Mouse (Mus musculus) fibroblast of lung, adult 2 months (primary cell): ENCODE results near the gene Nfatc3.

Source experiments
- DNase-seq: peaks from one replicate; pipeline ENCODE4 v3.0.0-alpha.2; 2011; ENCODE audit warnings: low read depth

The Nfatc3 gene

GRCm38 (mm10) chr8:106126055-106126454, 67.4 kb downstream of the Nfatc3 start:
- DNase-seq, result no peak

- no peak for DNase-seq
Observed at GRCm38 (mm10) chr8:106127054-106127453, 68.4 kb downstream of the Nfatc3 start.

DNA sequence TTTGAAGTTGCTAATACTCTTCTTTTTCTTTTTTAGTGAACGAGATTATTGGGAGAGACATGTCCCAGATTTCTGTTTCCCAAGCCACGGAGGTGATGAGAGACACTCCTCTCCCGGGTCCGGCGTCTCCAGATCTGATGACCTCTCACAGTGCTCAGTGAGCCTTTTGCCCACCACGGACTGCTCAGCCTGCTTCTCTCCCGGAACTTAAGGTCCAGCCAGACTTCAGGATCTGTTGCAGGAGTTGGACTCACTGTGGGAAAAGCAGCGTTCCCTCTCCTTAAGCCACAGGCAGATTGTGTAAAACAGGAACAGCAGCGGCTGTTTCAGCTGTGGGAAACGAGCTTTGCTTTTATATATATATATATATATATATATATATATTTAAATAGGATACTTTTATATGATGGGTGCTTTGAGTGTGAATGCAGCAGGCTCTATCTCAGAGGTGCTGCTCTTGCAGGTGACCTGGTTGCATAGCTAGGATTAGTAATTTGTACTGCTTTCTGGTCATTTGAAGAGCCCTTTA, 69.3 kb downstream of the Nfatc3 start:
- no peak for DNase-seq

GRCm38 (mm10) chr8:106129232-106129930, 70.7 kb downstream of the Nfatc3 start:
- no peak for DNase-seq

GRCm38 (mm10) chr8:106129997-106130396, 71.4 kb downstream of the Nfatc3 start:
- DNase-seq, result no peak

- DNase-seq, result no peak
Observed at GRCm38 (mm10) chr8:106130505-106130904, 71.9 kb downstream of the Nfatc3 start.

- DNase-seq, result no peak
Observed at GRCm38 (mm10) chr8:106131021-106131420, 72.4 kb downstream of the Nfatc3 start.

DNA sequence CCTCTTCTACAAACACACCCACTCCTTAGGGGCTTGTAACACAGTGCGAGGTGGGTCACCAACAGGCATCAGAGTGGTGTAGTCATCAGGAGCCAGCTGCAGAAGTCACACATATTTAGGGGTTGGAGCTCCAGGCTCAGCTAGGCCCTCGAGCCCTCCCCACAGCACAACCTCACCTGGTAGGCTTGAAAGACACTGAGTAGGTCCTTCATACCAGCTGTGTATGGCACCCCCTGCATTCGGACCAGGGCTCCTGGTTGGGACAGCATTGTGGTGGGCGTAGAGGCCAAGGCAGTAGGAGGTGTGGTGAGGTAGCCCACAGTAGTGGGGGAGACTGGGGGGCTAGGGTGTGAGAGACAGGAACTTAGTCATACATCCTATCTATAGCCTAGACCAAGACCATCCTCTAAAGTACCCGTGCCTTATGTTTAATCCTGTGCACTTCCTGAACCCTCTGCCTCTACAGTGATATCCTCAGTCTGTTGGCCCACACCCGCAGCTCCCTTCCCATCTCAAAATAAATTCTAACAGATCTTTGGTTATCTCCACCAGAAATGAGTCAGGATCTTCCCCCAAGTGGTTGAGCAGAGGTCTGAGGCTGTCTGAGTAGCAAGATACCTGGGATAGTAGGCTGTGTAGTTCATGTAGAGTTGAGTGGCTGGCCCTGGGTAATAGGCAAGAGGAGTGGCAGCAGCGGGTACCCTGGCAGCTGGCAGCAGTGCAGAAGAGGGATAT, 73.0 kb downstream of the Nfatc3 start:
- DNase-seq, result no peak

DNA sequence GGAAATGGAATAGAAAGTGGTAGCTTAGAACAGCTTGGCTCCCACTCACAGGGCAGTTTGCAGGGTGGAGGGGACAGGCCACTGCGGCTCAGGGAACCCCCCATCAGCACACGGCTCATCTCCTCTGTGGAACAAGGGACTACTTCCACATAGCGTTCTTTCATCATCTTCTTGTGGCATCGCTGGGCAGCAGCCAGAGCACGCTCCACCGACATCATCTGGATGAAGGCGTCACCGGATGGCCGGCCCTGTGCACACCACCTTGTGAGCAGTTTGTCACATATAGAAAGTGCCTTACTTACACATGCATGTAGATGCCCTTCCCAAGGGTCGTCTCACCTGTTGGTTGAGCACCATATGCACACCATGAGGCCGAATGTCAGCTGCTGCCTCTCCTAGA, 73.7 kb downstream of the Nfatc3 start:
- DNase-seq, result no peak

DNA sequence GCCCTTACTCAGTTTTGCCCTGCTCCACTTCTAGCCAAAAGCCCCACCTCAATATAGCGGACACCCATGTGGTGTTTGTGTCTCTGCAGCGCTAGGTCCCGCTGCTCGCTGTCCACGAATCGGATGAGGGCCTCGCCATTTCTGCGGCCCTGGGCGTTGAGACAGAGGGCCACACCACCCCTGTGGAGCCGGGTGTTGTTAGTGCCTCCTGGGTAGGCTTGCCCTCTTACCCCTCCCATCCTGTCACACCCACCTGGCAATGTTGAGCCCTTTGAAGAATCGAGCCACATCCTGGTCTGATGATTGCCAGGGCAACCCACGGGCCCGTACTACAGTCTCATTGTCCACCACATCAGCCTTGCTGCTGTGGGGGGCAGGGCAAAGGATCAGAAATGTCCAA, 74.9 kb downstream of the Nfatc3 start:
- no peak for DNase-seq

GRCm38 (mm10) chr8:106133946-106134345, 75.3 kb downstream of the Nfatc3 start:
- DNase-seq, result no peak

- no peak for DNase-seq
Observed at GRCm38 (mm10) chr8:106134751-106135571, 76.3 kb downstream of the Nfatc3 start.

DNA sequence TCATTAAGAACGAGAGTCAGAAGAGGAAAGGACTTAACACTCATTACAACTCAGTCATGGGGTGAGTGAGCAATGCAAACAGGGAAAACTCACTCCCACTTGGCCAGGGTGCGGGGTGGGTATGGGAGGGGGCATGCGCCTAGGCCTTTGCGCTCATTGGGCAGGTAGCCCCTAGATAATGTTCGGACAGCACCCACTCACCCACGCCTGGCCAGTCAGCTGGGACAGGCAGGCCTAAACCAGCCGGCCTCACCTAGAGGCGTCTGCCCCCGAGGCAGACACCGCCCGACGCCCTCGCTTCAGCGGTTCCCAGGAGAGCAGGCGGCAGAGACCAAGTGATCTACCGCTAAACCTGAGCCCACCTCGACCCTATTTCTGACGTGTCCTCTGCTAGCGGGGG, 77.0 kb downstream of the Nfatc3 start:
- no peak for DNase-seq

- no peak for DNase-seq
Observed at GRCm38 (mm10) chr8:106136156-106137130, 77.8 kb downstream of the Nfatc3 start, which contains the start of gene Esrp2. Gene Esrp2, minus strand, starts transcription at chr8:106136974.

DNA sequence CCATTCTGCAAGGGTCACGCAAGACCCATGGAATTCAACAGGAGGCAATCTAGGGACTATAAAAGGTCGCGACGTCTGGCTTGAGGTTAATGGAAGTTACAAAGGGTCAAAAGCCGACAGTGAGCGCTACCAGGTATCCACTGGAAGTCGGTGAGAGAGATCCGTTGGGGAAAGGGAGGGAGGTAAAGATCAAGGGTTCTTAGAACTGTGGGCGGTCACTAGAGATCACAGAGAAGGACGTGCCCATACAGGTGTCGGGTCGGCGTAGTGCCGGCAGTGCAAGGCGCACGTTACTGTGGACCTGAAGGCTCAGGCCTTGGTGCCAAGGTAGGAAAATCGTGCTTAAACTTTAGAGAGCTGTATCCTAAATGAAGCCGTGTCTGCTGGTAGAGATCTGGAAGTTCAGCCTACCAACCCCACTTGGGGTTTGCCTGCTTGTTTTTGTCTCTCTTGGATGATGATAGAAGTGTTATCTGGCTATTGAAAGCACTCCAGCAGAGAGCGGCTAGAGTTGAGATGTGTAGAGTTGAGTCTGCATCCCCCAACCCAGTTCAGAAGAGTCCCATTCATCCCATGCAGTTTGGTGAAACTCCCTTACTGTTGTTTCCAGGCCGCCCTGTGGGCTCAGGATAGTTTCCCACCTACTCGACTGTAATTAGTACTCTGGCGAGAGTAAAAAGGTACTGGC, 78.7 kb downstream of the Nfatc3 start:
- DNase-seq, result no peak

DNA sequence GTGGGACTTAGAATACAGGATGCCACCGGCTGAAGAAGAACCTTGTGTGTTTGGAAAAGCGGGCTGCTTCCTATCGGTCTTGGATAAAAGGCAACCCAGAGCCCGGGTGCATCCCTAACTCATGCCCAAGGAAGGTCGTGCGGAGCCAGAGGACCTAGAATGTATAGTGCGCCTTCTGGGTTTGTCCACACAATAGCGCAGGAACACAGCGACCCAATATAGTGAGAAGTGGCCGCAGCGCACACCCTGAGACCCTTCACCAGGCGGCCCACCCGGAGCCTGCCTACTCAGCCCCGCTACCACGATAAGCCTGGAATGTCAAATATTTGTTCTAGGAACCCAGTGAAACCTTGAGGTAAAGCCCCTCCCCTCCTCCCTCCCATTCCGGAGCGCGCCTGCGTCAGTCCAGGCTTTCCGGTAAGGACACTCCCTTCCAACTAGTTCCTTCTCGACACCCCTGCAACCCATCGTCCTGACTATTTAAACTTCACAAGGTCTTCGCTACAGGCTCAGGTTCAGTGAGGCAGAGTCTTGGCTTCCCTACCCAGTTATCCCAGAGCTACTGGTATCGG, 79.4 kb downstream of the Nfatc3 start:
- DNase-seq, result no peak

- DNase-seq, result no peak
Observed at GRCm38 (mm10) chr8:106138616-106139015, 80.0 kb downstream of the Nfatc3 start.

GRCm38 (mm10) chr8:106140191-106140590, 81.6 kb downstream of the Nfatc3 start:
- no peak for DNase-seq

GRCm38 (mm10) chr8:106140769-106141168, 82.1 kb downstream of the Nfatc3 start:
- peak; percentile 53 for DNase-seq

GRCm38 (mm10) chr8:106145331-106145730, 86.7 kb downstream of the Nfatc3 start:
- no peak for DNase-seq
